Mouse (Mus musculus): Measurements from ENCODE around the gene Myl6. TPM values are rescaled to one million over a fixed set of nuclear protein-coding genes. Genes with fewer than 3 reads are reported as not detected.

Gene Myl6
- polyA plus RNA-seq, 1 experiment from 2014 or later = 921 TPM

GRCm38 (mm10) chr10:128458348-128458718, 35.6 kb downstream of the Myl6 start:
- H3K9me3 ChIP-seq (ENCODE audit: control insufficient read depth, low read length) = no peaks in the 10 kb centered on the region
- under 1% methylated on average over 29 of the region's 29 CpGs for WGBS

GRCm38 (mm10) chr10:128457676-128458075, 36.3 kb downstream of the Myl6 start:
- Histone ChIP-seq H3K4me3 (ENCODE audit: low read length) (peak overlapping the region; percentile 95; the same call in 1 of the 2 replicates), H3K27ac (ENCODE audit: low read depth, low read length) (no peak overlapping the region), H3K36me3 (ENCODE audit: control insufficient read depth, insufficient read depth, low read length) (peaks cover 12% of the 10 kb centered on the region), H3K9me3 (ENCODE audit: control insufficient read depth, low read length) (no peaks in the 10 kb centered on the region), H3K4me2 (replicated peaks; ENCODE audit: low read depth, low read length) (no peak overlapping the region), H3K27me3 (ENCODE audit: control insufficient read depth, insufficient read depth, low read length) (no peaks in the 10 kb centered on the region), H3K4me1 (ENCODE audit: control insufficient read depth, insufficient read depth, low read length) (peaks cover 12% of the 10 kb centered on the region), H3K9ac (ENCODE audit: low read depth, low read length) (no peak overlapping the region)
- no peak for ATAC-seq (ENCODE audit: low FRiP score, low TSS enrichment)
- WGBS = 79% methylated on average over 6 of the region's 6 CpGs

More at GRCm38 (mm10) chr10:128458348-128458718, 35.6 kb downstream of the Myl6 start:
- Histone ChIP-seq H3K27me3 (ENCODE audit: control insufficient read depth, insufficient read depth, low read length) (no peaks in the 10 kb centered on the region), H3K4me1 (ENCODE audit: control insufficient read depth, insufficient read depth, low read length) (peaks cover 12% of the 10 kb centered on the region), H3K36me3 (ENCODE audit: control insufficient read depth, insufficient read depth, low read length) (peaks cover 19% of the 10 kb centered on the region), H3K4me3 (ENCODE audit: low read length) (peak overlapping the region; percentile 95), H3K4me2 (replicated peaks; ENCODE audit: low read depth, low read length) (peak overlapping the region; percentile 64), H3K9ac (ENCODE audit: low read depth, low read length) (peak overlapping the region; percentile 96), H3K27ac (ENCODE audit: low read depth, low read length) (peak overlapping the region; percentile 95)
- peak; percentile 71 for ATAC-seq (ENCODE audit: low FRiP score, low TSS enrichment)

GRCm38 (mm10) chr10:128455280-128455679, 38.7 kb downstream of the Myl6 start:
- Histone ChIP-seq H3K9ac (ENCODE audit: low read depth, low read length) (peak overlapping the region; percentile 37; the same call in 1 of the 2 replicates), H3K27me3 (ENCODE audit: control insufficient read depth, insufficient read depth, low read length) (no peaks in the 10 kb centered on the region), H3K9me3 (ENCODE audit: control insufficient read depth, low read length) (no peaks in the 10 kb centered on the region), H3K4me1 (ENCODE audit: control insufficient read depth, insufficient read depth, low read length) (peaks cover 2% of the 10 kb centered on the region), H3K4me2 (replicated peaks; ENCODE audit: low read depth, low read length) (no peak overlapping the region; the same call in 1 of the 2 replicates), H3K27ac (ENCODE audit: low read depth, low read length) (no peak overlapping the region), H3K4me3 (ENCODE audit: low read length) (no peak overlapping the region), H3K36me3 (ENCODE audit: control insufficient read depth, insufficient read depth, low read length) (no peaks in the 10 kb centered on the region)
- ATAC-seq (ENCODE audit: low FRiP score, low TSS enrichment) = peak; percentile 26; the same call in 1 of the 2 replicates
- WGBS = 2% methylated on average over 6 of the region's 6 CpGs

- no peaks in the 10 kb centered on the region for H3K4me1 ChIP-seq (ENCODE audit: control insufficient read depth, insufficient read depth, low read length)
- H3K9ac ChIP-seq (ENCODE audit: low read depth, low read length) = no peak overlapping the region
- no peaks in the 10 kb centered on the region for H3K9me3 ChIP-seq (ENCODE audit: control insufficient read depth, low read length)
- no peaks in the 10 kb centered on the region for H3K36me3 ChIP-seq (ENCODE audit: control insufficient read depth, insufficient read depth, low read length)
- WGBS = 60% methylated on average over 3 of the region's 3 CpGs
- H3K27ac ChIP-seq (ENCODE audit: low read depth, low read length) = no peak overlapping the region
- H3K27me3 ChIP-seq (ENCODE audit: control insufficient read depth, insufficient read depth, low read length) = no peaks in the 10 kb centered on the region
- ATAC-seq (ENCODE audit: low FRiP score, low TSS enrichment) = no peak
- H3K4me2 ChIP-seq (replicated peaks; ENCODE audit: low read depth, low read length) = no peak overlapping the region
- no peak overlapping the region for H3K4me3 ChIP-seq (ENCODE audit: low read length)
These were observed 39.5 kb downstream of the Myl6 start for GRCm38 (mm10) chr10:128454471-128454870.

GRCm38 (mm10) chr10:128451014-128451413, 42.9 kb downstream of the Myl6 start:
- H3K9ac ChIP-seq (ENCODE audit: low read depth, low read length) = no peak overlapping the region
- no peaks in the 10 kb centered on the region for H3K27me3 ChIP-seq (ENCODE audit: control insufficient read depth, insufficient read depth, low read length)

GRCm38 (mm10) chr10:128445407-128445806, 48.5 kb downstream of the Myl6 start:
- ATAC-seq (ENCODE audit: low FRiP score, low TSS enrichment) = no peak
- Histone ChIP-seq H3K9ac (ENCODE audit: low read depth, low read length) (no peak overlapping the region), H3K27ac (ENCODE audit: low read depth, low read length) (0 out of 2 replicates have a peak overlapping the region, but pooled peaks have one; percentile 42), H3K4me2 (replicated peaks; ENCODE audit: low read depth, low read length) (no peak overlapping the region), H3K9me3 (ENCODE audit: control insufficient read depth, low read length) (no peaks in the 10 kb centered on the region), H3K36me3 (ENCODE audit: control insufficient read depth, insufficient read depth, low read length) (peaks cover 16% of the 10 kb centered on the region), H3K4me3 (ENCODE audit: low read length) (no peak overlapping the region), H3K27me3 (ENCODE audit: control insufficient read depth, insufficient read depth, low read length) (no peaks in the 10 kb centered on the region), H3K4me1 (ENCODE audit: control insufficient read depth, insufficient read depth, low read length) (no peaks in the 10 kb centered on the region)
- 88% methylated on average over 4 of the region's 4 CpGs for WGBS

More at GRCm38 (mm10) chr10:128451014-128451413, 42.9 kb downstream of the Myl6 start:
- Histone ChIP-seq H3K4me1 (ENCODE audit: control insufficient read depth, insufficient read depth, low read length) (no peaks in the 10 kb centered on the region), H3K9me3 (ENCODE audit: control insufficient read depth, low read length) (no peaks in the 10 kb centered on the region), H3K27ac (ENCODE audit: low read depth, low read length) (no peak overlapping the region), H3K4me2 (replicated peaks; ENCODE audit: low read depth, low read length) (no peak overlapping the region), H3K4me3 (ENCODE audit: low read length) (no peak overlapping the region), H3K36me3 (ENCODE audit: control insufficient read depth, insufficient read depth, low read length) (no peaks in the 10 kb centered on the region)
- WGBS = 86% methylated on average over 6 of the region's 6 CpGs
- no peak for ATAC-seq (ENCODE audit: low FRiP score, low TSS enrichment)

GRCm38 (mm10) chr10:128444354-128444753, 49.6 kb downstream of the Myl6 start:
- ATAC-seq (ENCODE audit: low FRiP score, low TSS enrichment) = 0 out of 2 replicates have a peak, but pooled peaks have one; percentile 30
- H3K4me1 ChIP-seq (ENCODE audit: control insufficient read depth, insufficient read depth, low read length) = peaks cover 6% of the 10 kb centered on the region; the same call in 1 of the 2 replicates
- H3K9me3 ChIP-seq (ENCODE audit: control insufficient read depth, low read length) = no peaks in the 10 kb centered on the region
- 36% methylated on average over 6 of the region's 6 CpGs for WGBS
- no peak overlapping the region for H3K9ac ChIP-seq (ENCODE audit: low read depth, low read length)
- H3K36me3 ChIP-seq (ENCODE audit: control insufficient read depth, insufficient read depth, low read length) = peaks cover 27% of the 10 kb centered on the region
- no peak overlapping the region for H3K4me3 ChIP-seq (ENCODE audit: low read length)
- no peak overlapping the region for H3K4me2 ChIP-seq (replicated peaks; ENCODE audit: low read depth, low read length)
- peak overlapping the region; percentile 17; the same call in 1 of the 2 replicates for H3K27ac ChIP-seq (ENCODE audit: low read depth, low read length)
- no peaks in the 10 kb centered on the region for H3K27me3 ChIP-seq (ENCODE audit: control insufficient read depth, insufficient read depth, low read length)

- WGBS = 87% methylated on average over 1 of the region's 1 CpGs
- Histone ChIP-seq H3K4me2 (replicated peaks; ENCODE audit: low read depth, low read length) (no peak overlapping the region), H3K9me3 (ENCODE audit: control insufficient read depth, low read length) (no peaks in the 10 kb centered on the region), H3K27me3 (ENCODE audit: control insufficient read depth, insufficient read depth, low read length) (no peaks in the 10 kb centered on the region), H3K4me1 (ENCODE audit: control insufficient read depth, insufficient read depth, low read length) (peaks cover 16% of the 10 kb centered on the region), H3K4me3 (ENCODE audit: low read length) (no peak overlapping the region), H3K9ac (ENCODE audit: low read depth, low read length) (no peak overlapping the region), H3K27ac (ENCODE audit: low read depth, low read length) (no peak overlapping the region), H3K36me3 (ENCODE audit: control insufficient read depth, insufficient read depth, low read length) (peaks cover 42% of the 10 kb centered on the region)
- no peak for ATAC-seq (ENCODE audit: low FRiP score, low TSS enrichment)
These were observed 51.2 kb downstream of the Myl6 start for GRCm38 (mm10) chr10:128442718-128443117.

GRCm38 (mm10) chr10:128441324-128442119, 52.4 kb downstream of the Myl6 start:
- no peak overlapping the region for H3K9ac ChIP-seq (ENCODE audit: low read depth, low read length)
- H3K36me3 ChIP-seq (ENCODE audit: control insufficient read depth, insufficient read depth, low read length) = peaks cover 54% of the 10 kb centered on the region
- peaks cover 16% of the 10 kb centered on the region for H3K4me1 ChIP-seq (ENCODE audit: control insufficient read depth, insufficient read depth, low read length)
- no peak overlapping the region for H3K4me2 ChIP-seq (replicated peaks; ENCODE audit: low read depth, low read length)
- H3K9me3 ChIP-seq (ENCODE audit: control insufficient read depth, low read length) = no peaks in the 10 kb centered on the region
- no peak for ATAC-seq (ENCODE audit: low FRiP score, low TSS enrichment)
- H3K27me3 ChIP-seq (ENCODE audit: control insufficient read depth, insufficient read depth, low read length) = no peaks in the 10 kb centered on the region
- no peak overlapping the region for H3K27ac ChIP-seq (ENCODE audit: low read depth, low read length)
- no peak overlapping the region for H3K4me3 ChIP-seq (ENCODE audit: low read length)
- 87% methylated on average over 10 of the region's 10 CpGs for WGBS

Measured in kidney, embryonic 14.5 days (tissue).